Mouse (Mus musculus) thymus, adult 2 months (tissue): ENCODE data around the gene Plbd2. TPM values are rescaled to one million over a fixed set of nuclear protein-coding genes. Genes with fewer than 3 reads are reported as not detected.
A peak's percentile ranks its signal among the peaks of the same experiment; 100 is the strongest.
"Not testable (repeated sequence)": the region's sequence is repeated elsewhere in the genome, so short reads cannot be mapped to it uniquely, and the experiment has no call there.

ENCODE experiments used
- DNase-seq: peaks from one replicate; pipeline ENCODE4 v3.0.0; 2021
- H3K27ac ChIP-seq: fragments of 200-500 bp; 2 replicates; pipeline ENCODE4 v1.5.1; 2012; ENCODE audit warnings: low read length, control low read depth; ENCODE audit not compliant: control insufficient read depth, insufficient read depth
- H3K27me3 ChIP-seq: fragments of 200-500 bp; 2 replicates; pipeline ENCODE4 v1.6.1; 2012; ENCODE audit warnings: mild to moderate bottlenecking, low read length, moderate library complexity, mixed read lengths; ENCODE audit not compliant: control insufficient read depth, insufficient read depth
- H3K36me3 ChIP-seq: fragments of 200-500 bp; 2 replicates; pipeline ENCODE4 v1.6.1; 2012; ENCODE audit warnings: mild to moderate bottlenecking, low read length, moderate library complexity; ENCODE audit not compliant: control insufficient read depth, insufficient read depth
- H3K4me1 ChIP-seq: fragments of 200-500 bp; replicated peaks from 2 replicates; pipeline ENCODE4 v1.6.1; 2012; ENCODE audit warnings: low read length; ENCODE audit not compliant: control insufficient read depth, insufficient read depth
- H3K4me3 ChIP-seq: fragments of 200-500 bp; 2 replicates; pipeline ENCODE4 v1.5.1; 2012; ENCODE audit warnings: mild to moderate bottlenecking, low read length, control low read depth, moderate library complexity; ENCODE audit not compliant: control insufficient read depth, insufficient read depth
- CTCF ChIP-seq: fragments of 200-500 bp; IDR thresholded peaks from 2 replicates; pipeline ENCODE4 v1.5.1; 2012; ENCODE audit warnings: mild to moderate bottlenecking, control low read depth, low read length, moderate library complexity, borderline replicate concordance; ENCODE audit not compliant: control insufficient read depth, poor library complexity, insufficient read depth; ENCODE audit errors: extremely low read depth
- POLR2A ChIP-seq: fragments of 200-500 bp; IDR thresholded peaks from 2 replicates; pipeline ENCODE4 v1.6.1; 2012; ENCODE audit warnings: mild to moderate bottlenecking, low read length, control low read depth, moderate library complexity; ENCODE audit not compliant: control insufficient read depth, poor library complexity, insufficient read depth; ENCODE audit errors: extremely low read depth
- WGBS: fragments of 180-500 bp; shearing (Covaris S2); methylation state at CpG from one replicate; pipeline ENCODE4 v1.1.7; 2018; 5-methylcytosine and 5-hydroxymethylcytosine counted together
- polyA plus RNA-seq: library from polyadenylated mRNA; depleted of rRNA; stranded (reverse); fragments of >200 nt; gene quantifications from 2 replicates; pipeline ENCODE4 v1.2.3, GENCODE M21; 2012

Gene Plbd2
- polyA plus RNA-seq, 1 experiment: 31.5 TPM

DNA sequence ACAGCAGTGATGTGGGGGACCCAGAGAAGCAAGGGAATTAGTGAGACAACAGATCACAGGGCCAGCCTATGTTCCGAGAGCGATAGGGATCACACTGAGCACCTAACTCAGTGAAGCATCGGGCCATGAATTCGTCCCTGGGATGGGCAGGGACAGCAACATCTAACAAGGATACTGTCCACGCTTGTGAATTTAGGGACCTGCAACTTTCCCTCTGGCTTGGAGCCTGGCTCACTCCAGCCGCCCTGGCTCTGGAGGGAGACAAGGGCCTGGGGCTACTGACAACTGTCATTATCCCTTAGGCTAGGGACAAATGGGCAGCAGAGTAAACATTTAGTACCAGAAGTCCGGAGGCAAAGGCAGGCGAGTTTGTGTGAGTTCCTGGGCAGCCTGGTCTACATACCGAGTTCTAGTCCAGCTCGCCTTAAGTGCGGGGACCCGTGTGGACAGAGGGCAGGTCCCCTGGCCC lies 716 bp downstream of the Plbd2 start:
- 25% methylated on average over 12 of the region's 12 CpGs for WGBS
- no peak for DNase-seq
- H3K27ac ChIP-seq: no peak overlapping the region

DNA sequence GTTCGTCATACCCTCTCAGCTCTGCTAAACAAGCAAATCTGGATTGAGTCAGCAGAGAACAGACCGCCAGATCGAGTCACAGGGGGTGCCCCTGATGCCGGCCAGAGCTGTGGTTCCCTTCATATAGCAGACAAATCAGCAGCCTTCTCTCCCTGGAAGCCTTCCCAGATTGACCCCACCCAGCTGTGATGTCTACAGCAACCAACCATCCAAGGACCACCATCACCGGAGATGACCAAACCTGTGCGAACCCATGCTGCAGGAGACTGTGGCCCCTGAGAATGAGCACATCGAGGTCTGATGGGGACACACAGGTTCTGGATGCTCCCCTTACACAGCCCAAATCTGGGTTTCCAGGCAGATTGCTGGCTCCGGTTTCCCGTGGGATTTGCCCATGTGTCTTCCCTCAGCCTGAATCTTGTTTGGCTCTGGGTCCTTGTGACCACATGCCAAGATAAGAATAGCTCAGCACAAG lies 1.2 kb downstream of the Plbd2 start:
- Histone ChIP-seq H3K4me3 (no peak overlapping the region), H3K4me1 (peaks cover 13% of the 10 kb centered on the region), H3K36me3 (no peaks in the 10 kb centered on the region), H3K27ac (no peak overlapping the region), H3K27me3 (no peaks in the 10 kb centered on the region)
- no peak for DNase-seq
- 80% methylated on average over 9 of the region's 9 CpGs for WGBS
- TF ChIP-seq CTCF: no peak
- TF ChIP-seq POLR2A: no peak

More for the DNA sequence above, 716 bp downstream of the Plbd2 start:
- Histone ChIP-seq H3K27me3 (no peaks in the 10 kb centered on the region), H3K4me3 (peak overlapping the region; percentile 51), H3K36me3 (no peaks in the 10 kb centered on the region), H3K4me1 (peaks cover 13% of the 10 kb centered on the region)
- TF ChIP-seq POLR2A (no peak), CTCF (no peak)

DNA sequence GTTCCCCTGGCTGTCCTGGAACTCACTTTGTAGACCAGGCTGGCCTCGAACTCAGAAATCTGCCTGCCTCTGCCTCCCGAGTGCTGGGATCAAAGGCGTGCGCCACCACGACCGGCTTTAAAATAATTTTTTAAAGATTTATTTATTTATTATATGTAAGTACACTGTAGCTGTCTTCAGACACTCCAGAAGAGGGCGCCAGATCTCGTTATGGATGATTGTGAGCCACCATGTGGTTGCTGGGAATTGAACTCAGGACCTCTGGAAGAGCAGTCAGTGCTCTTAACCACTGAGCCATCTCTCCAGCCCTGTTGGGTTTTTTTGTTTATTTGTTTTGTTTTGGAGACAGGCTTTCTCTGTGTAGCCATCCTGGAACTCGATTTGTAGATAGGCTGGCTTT lies 2.8 kb downstream of the Plbd2 start:
- DNase-seq, H3K36me3 ChIP-seq, H3K27me3 ChIP-seq, H3K4me3 ChIP-seq, H3K27ac ChIP-seq: not testable (repeated sequence)
- WGBS: 92% methylated on average over 9 of the region's 9 CpGs
- peaks cover 13% of the 10 kb centered on the region for H3K4me1 ChIP-seq

DNA sequence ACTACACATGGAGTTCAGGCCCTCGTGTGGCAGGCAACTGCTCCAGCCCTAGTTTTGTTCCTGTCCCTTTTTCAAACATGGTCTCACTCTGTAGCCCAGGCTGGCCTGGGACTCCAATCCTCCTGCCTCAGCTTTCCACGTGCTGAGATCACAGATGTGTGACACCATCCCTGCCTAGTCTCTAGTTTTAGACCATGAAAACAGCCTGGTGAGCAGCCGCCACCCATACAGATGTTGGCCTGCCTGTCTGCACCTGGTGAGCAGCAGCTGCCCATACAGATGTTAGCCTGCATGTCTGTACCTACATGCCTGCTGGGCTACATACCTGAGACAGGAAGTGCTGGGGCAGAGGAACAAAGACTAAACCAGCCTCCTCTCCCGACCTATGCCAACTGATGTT lies 4.2 kb downstream of the Plbd2 start:
- 74% methylated on average over 4 of the region's 4 CpGs for WGBS
- no peak for DNase-seq
- H3K27ac ChIP-seq: no peak overlapping the region
- no peaks in the 10 kb centered on the region for H3K36me3 ChIP-seq
- TF ChIP-seq CTCF (no peak), POLR2A (no peak)
- no peaks in the 10 kb centered on the region for H3K27me3 ChIP-seq
- no peak overlapping the region for H3K4me3 ChIP-seq
- peaks cover 13% of the 10 kb centered on the region for H3K4me1 ChIP-seq

GRCm38 (mm10) chr5:120497071-120497470 lies 6.4 kb downstream of the Plbd2 start:
- TF ChIP-seq POLR2A: no peak
- no peak for TF ChIP-seq CTCF
- no peak overlapping the region for H3K4me3 ChIP-seq
- peaks cover 3% of the 10 kb centered on the region; the same call in 1 of the 2 replicates for H3K4me1 ChIP-seq
- no peaks in the 10 kb centered on the region for H3K36me3 ChIP-seq
- no peak for DNase-seq
- H3K27ac ChIP-seq: no peak overlapping the region
- 97% methylated on average over 3 of the region's 3 CpGs for WGBS
- no peaks in the 10 kb centered on the region for H3K27me3 ChIP-seq

GRCm38 (mm10) chr5:120495703-120496226 lies 7.7 kb downstream of the Plbd2 start:
- Histone ChIP-seq H3K4me1 (peaks cover 3% of the 10 kb centered on the region; the same call in 1 of the 2 replicates), H3K36me3 (no peaks in the 10 kb centered on the region), H3K4me3 (no peak overlapping the region), H3K27ac (no peak overlapping the region), H3K27me3 (no peaks in the 10 kb centered on the region)
- TF ChIP-seq POLR2A: no peak
- TF ChIP-seq CTCF: no peak
- no peak for DNase-seq
- 94% methylated on average over 13 of the region's 13 CpGs for WGBS

GRCm38 (mm10) chr5:120495064-120495702 lies 8.2 kb downstream of the Plbd2 start:
- no peak for DNase-seq
- WGBS: 37% methylated on average over 10 of the region's 10 CpGs
- H3K36me3 ChIP-seq: no peaks in the 10 kb centered on the region
- peaks cover 3% of the 10 kb centered on the region; the same call in 1 of the 2 replicates for H3K4me1 ChIP-seq
- TF ChIP-seq CTCF: no peak
- TF ChIP-seq POLR2A: no peak
- no peak overlapping the region for H3K27ac ChIP-seq
- H3K4me3 ChIP-seq: no peak overlapping the region
- no peaks in the 10 kb centered on the region for H3K27me3 ChIP-seq
